Mouse (Mus musculus): ENCODE results near the gene Npas2. TPM values are rescaled to one million over a fixed set of nuclear protein-coding genes. Genes with fewer than 3 reads are reported as not detected.
A peak's percentile ranks its signal among the peaks of the same experiment; 100 is the strongest.

Gene Npas2
- total RNA-seq, 2 experiments from 2014 or later: 11.0 to 15.0 TPM

DNA sequence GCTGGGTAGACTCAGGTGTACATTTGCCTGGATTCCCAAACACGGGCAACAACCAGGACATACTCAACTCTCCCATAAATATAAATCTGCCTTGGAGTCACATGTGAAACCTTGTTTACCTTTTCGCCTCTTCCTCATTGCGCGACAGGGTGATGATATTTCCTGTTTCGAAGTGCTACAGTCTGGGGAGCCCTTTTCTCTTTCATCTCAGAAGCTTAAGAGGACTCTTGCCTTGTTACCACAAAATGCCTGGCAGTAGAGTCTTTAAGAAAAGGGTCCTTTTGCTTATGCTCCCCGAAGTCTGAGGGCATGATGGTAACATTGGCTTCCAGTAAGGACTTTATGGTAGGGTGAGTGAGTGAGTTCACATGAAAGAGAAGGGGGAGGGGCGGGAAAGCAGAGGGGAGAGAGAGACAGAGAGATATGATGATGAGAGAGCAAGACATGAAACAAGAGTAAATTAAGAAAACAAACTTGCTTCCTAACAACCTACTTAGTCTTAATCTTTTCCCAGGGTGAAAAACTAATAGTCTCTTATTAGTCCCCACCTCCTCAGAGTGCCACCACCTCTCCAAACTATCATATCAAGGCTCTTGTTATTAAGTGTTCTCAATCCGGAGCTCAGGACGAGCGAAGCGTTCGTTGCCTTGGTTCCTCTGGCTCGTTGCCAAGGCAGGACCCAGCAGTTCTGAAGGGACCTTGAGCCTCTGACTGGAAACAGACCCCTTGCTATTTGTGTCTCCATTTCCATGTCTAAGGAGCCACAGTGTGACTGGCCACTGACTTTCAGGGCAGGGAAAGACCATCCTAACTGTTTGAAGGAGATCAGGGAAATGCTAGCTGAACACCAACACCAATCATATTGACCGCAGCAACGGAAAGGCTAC is 87.7 kb downstream of the Npas2 start:
- intact Hi-C loops (cut with DNase I): loop anchor here (5.0 kb wide), 1 partner anchor 69 kb away; no protein-coding TSS in a partner anchor
- peak; percentile 69 to 80 for DNase-seq

DNA sequence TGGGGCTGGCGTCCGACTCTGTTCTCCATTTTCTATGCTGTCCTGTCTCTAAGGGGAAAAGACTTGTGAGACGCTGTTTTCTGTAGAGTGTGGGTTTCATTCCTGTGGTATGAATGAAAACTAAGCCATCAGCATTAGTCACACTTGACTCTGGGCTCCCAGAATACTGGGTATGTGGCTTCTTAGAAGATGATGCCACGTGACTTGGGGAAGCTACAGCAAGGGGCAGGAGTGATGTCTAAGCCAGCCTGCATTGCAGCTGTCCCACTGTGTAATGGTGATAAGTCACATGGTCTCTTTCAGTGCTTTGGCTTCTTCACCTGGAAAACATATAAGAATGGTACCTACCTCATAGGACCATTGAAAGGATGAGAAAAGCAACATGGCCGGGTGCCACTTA is 88.4 kb downstream of the Npas2 start:
- no peak for DNase-seq
- intact Hi-C loops (cut with DNase I): loop anchor here (5.0 kb wide), 1 partner anchor 70 kb away; no protein-coding TSS in a partner anchor

DNA sequence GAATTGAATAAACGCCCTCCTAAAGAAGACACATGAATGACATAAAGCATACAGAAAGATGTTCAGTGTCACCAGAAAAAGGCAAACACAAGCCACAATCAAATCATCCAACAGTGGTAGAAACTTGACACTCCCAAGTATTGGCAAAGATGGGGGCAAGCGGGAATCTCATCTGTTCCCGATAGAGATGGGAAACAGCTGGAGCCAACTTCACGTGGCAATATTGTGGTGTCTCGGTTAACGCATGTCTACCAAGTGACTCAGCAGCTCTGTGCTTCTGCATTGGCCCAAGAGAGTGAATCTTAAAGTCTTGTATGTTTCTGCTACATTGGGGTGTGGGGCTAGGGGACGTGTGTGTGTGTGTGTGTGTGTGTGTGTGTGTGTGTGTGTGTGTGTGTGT is 89.8 kb downstream of the Npas2 start:
- intact Hi-C loops (cut with DNase I): loop anchor here (5.0 kb wide), 1 partner anchor 71 kb away; no protein-coding TSS in a partner anchor
- no peak for DNase-seq

DNA sequence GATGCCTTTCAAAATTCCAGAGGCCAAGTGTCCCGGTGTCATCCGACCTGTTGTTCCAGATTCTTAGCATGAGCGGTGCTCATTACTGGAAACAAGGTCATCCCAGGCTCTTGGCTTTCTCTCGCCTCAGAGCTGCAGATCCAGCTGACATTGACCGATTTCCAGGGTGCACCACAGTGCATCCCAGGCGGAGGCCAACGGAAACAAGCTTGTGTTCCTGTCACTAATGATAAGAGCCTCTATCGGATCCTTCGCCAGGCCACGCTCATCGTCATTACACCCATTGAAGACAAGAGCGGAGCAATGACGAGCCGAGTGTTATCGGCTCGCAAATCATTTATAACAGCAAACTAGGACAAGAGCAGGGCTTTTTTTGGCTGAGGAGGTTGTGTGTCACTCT is 91.3 kb downstream of the Npas2 start:
- intact Hi-C loops (cut with DNase I): loop anchor here (5.0 kb wide), 2 partner anchors 43 to 72 kb away; no protein-coding TSS in a partner anchor
- DNase-seq: peak; percentile 69 to 78

DNA sequence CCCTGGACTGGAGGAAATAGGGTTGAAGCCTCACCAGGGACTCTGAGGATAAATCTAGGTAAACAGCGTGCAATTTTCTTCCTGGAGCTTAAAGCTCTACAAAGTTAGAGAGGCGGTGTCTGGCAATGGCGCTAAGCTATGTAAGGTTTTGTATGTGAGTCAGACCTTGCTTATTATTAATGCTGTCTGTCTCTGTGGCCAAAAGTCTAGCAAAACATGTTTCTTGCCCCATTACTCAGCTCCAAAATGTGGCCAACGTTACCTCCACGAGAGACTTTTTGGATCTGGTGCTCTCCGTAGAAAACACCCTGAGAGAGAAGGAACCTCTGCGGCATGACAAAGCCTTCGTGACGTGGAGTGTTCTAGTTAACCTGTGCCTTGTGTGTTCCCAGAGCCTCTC is 93.5 kb downstream of the Npas2 start:
- no peak for DNase-seq
- intact Hi-C loops (cut with DNase I): loop anchor here (5.0 kb wide), 1 partner anchor 40 kb away; no protein-coding TSS in a partner anchor

DNA sequence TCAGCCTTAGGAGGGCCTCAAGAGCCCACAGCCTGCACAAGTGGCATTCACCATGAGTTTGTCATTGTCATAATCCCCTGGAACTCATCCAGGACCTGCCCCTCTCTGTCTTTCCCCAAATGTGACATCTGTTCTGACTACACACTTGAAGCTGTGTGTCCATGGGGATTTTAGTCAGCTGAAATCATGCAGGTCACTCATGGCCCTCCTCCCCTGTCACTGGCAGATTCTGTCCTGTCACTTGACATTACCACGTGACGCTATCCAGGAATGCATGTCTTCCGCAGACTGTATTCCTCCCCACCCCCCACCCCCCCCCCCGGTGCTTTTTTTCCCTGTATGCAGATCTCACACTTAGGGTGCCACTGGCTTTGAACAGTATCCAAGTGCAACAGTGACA is 94.3 kb downstream of the Npas2 start:
- peak; percentile 64 to 66 for DNase-seq
- intact Hi-C loops (cut with DNase I): loop anchor here (5.0 kb wide), 1 partner anchor 39 kb away; no protein-coding TSS in a partner anchor

DNA sequence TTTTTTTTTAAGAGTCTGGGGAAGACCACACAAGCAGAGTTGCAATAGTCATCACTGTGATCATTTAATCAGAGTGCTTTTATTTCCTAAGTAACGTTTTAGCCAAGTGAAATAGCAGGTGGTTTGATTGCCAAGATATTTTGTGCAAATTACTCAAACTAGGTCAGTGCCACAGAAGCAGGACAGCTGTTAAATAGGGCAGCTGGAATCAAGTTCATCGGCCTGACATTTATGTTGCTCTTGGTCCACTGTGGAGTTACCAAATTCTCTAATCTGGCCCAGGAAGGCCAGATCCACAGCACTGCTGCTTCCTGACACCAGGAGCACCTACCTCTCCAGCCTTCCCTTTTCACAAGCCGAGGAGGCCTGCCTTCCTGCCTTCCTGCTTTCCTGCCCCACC is 94.9 kb downstream of the Npas2 start:
- intact Hi-C loops (cut with DNase I): loop anchor here (5.0 kb wide), 1 partner anchor 39 kb away; no protein-coding TSS in a partner anchor
- DNase-seq: no peak

DNA sequence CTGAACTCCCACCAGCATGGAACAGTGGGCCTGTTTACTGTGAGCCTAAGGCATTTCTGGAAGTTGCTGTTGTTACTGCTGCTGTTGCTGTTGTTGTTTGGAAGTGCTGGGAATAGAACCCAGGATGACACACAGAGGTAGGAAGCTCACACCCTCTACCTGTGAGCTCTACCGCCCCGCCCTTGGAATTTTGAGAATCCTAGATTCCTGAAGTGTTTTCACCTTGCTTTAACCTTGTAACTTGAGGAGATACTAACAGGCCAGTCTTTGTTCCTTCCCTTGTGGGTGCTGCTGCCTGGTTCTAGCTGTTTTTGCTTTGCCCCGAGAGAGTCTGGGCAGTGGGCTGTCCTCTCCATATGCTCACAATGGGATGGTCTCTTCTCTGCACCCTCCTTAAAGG is 98.5 kb downstream of the Npas2 start:
- no peak for DNase-seq
- intact Hi-C loops (cut with DNase I): no loop called here

DNA sequence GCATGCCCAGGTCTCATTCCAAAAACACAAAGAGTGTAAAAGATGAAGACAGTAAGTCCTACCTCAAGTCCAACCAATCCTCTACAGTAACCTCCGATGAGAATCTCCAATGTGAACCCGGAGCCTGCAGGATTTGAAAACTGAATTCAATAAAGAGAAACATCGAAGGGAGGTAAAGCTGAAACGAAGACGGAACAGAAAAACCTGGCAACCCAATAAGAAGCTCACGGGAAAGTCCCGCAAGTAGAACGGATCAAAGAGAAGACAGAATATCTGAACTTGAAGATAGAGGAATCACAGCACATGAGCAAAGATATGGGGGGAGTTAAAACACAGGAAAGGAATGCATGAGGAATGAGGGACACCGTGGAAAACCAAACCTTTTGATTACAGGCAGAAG is 104.8 kb downstream of the Npas2 start:
- intact Hi-C loops (cut with DNase I): no loop called here
- DNase-seq: no peak

DNA sequence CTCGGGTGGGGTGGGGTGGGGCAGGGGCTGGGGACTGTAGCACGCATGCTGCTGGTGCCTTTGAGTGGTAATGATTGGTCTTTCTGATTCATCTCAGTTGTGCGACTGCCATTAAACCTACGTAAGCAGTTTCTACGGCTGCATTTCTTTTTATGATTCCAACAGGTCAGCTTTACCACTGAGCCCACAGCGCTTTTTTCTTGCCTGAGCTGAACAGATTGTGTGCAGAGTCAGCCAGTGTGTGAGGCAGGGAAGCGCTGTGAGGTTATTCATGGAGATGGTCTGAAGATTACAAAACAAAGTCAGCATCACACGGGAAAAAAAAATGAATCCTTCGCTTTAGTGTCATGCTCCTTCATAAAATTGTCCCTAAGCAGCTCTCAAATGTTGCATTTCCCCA is 106.7 kb downstream of the Npas2 start:
- intact Hi-C loops (cut with DNase I): no loop called here
- DNase-seq: no peak

DNA sequence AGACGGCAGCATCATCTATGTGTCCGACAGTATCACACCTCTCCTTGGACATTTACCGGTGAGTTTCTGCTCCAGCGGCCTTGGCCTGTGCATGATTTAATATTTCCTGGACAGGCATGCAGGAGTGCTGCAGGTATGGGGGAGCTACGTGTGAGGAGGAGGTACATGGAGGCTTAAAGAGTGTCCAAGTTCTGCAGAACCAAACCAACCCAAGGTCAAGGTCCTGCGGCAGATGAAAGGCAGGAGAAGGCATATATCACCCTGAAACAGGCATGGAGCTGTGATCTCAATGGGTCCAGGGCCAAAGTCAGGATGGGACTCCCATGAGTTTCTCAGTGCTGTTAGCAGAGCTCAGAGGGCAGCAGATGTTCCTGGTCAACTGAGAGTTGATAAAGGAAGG is 107.1 kb downstream of the Npas2 start:
- DNase-seq: no peak
- intact Hi-C loops (cut with DNase I): no loop called here

DNA sequence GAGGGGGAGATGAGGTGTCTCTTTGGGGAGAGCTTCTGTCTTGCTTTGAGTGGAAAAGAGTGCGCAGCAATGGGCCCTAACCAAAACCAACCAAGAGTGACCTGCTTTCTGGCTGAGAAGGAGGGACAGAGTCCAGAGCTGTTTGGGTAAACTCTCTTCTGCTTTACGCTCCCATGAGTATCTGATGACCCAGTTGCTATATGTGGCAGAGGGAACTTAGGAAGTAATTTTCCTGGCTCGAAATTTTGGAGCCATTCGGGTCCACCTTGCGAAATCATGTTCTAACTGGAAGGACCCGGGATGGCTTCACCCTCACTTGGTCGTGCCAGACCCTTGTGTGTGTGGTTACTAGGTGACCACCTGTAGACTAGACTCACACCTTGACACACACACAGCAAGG is 108.7 kb downstream of the Npas2 start:
- no peak for DNase-seq
- intact Hi-C loops (cut with DNase I): no loop called here

DNA sequence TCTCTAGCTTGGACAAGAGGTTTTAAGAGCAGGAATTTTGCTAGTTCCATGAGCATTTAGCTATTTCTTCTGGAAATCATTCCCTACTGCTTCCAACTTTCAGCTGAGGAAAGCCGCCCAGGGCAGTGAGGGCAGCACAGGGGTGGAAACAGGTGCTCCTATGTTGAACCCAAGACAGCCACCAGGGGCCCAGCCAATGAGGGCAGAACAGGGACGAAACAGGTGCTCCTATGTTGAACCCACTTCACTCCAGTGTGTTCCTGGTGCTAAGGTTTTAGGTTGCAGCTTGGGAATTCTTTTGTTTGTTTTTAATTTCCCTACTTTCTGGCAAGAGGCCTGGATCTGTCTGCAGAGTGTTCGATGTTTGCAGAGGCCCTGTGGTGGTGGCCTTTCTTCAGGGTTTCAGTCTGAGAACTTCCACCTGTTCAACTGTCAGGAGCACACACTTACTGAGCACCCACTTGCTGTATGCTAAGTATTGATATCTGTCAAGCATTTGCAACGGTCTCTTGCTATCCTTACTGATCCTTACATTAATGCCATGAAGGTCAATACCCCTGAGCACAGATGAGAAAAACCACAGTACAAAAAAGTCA is 109.6 kb downstream of the Npas2 start:
- no peak for DNase-seq
- intact Hi-C loops (cut with DNase I): no loop called here

DNA sequence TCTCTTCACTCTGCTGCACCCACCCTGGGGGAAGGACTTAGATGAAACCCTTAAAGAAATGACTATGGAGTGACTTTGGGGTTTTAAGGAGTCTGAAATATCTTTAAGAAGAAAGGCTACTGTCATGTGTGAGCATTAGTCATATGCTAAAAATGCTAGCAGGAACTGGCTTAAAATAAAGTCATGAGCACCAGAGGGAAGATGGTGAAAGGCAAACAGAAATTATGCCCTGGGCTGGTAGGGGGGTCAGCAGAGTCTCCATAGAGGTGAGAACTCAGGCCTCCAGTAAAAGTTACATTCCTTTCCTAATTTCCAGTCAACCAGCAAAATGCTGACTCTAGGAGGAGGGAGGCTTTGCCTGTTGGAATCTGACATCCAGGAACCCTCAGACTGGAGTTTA is 113.8 kb downstream of the Npas2 start:
- intact Hi-C loops (cut with DNase I): no loop called here
- no peak for DNase-seq

DNA sequence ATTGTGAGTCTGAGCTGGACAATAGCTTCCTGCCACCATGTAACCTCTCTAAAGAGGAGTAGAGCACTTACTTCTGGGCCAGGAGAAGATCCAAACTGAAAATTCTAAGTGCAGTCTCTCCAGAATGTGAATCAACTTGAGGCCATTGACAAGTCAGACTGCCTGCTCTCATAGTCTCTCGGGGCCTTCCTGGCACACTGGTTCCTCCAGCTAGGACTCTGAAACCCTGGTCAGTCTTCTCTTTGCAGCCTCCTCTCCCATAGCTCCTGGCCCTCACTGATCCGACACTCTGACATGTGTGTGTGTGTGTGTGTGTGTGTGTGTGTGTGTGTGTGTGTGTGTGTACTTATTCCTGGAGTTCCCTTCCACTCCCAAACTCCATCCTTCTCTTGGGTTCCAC is 114.4 kb downstream of the Npas2 start:
- DNase-seq: no peak
- intact Hi-C loops (cut with DNase I): no loop called here

DNA sequence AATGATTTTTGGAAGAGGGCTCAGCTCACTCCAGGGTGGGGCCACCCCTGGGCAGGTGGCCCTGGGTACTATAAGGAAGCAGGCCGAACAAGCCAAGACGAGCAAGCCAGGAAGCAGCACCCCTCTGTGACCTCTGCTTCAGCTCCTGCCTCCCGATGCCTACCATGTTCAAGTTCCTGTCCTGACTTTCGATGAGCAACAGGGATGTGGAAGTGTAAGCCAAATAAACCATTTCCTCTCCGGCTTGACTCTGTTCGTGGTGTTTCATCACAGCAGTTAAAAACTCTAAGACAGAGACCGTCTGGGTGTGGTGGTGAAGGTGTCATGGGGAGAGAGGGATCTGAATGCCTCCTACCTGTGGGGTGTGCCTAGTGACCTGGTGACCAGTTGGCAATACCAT is 116.0 kb downstream of the Npas2 start:
- intact Hi-C loops (cut with DNase I): no loop called here

DNA sequence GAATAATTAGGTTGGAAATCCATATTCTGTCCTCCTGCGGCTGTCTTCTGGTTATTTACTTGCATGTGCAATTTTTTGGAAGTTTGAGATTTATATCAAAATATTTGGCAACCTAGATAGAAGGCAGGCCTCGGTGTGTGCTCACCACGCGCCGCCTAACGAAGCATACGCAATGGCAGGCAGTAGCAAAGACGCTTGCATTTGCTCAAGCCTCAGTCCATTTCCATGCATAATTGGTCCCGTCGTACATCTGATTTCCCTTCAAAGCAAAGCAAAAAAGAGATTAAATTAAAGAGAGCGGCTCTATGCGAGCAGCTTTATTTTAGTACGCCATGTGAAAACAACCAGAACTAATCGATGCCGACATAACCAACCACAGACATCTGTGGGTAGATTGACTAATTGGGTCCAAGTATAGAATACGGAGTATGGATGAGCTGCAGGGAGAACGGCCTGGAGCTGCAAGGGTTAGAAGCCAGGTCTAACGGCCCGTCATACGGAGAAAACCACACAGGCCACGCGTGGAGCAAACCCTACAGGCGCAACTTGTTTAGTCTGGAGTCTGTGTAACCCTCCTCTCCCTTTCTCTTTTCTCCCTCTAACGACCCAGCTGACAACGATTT is 118.9 kb downstream of the Npas2 start:
- no peak for DNase-seq
- intact Hi-C loops (cut with DNase I): no loop called here

More for the DNA sequence above, 116.0 kb downstream of the Npas2 start:
- no peak for DNase-seq

DNA sequence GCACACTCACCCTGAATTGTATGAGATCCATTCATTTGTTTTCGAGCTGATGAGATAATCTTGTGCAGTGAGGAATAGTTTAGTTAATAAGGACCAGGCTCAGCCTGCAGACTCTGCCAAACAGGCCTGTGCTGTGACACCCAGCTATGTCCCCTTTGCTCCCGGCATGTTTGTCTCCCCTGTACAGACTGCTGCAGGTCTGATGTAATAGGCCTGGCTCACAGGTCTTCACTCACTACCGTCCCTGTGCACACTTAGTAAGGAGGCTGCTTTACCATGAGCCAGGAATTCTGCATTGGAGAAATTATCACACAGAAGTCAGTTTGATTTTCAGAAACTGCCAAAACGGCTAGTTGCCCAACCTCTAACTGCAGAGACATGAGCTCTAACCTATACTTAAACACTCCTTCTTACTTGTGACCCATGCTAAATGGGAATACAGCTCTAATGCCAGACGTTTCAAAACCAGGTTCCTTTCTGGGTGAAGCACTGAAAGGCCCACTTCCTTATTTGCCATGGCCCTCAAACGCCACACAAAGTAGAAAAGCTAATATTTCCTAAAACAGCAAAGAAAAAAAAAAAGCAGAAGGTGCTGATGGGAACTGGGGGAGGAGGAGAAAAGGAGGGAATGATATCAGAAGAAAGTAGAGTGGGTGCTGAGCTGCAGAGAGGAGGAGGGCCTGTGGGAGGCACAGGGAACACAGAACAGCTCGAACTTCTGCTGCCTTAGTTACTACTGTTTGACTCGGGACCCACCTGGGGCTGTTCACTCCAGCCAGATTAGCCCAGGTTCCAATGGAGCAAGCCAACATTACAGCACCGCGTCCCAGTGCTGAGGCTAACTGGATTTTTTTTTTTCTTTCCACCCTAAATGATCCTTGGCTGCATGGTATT is 120.1 kb downstream of the Npas2 start:
- no peak for DNase-seq
- intact Hi-C loops (cut with DNase I): no loop called here

DNA sequence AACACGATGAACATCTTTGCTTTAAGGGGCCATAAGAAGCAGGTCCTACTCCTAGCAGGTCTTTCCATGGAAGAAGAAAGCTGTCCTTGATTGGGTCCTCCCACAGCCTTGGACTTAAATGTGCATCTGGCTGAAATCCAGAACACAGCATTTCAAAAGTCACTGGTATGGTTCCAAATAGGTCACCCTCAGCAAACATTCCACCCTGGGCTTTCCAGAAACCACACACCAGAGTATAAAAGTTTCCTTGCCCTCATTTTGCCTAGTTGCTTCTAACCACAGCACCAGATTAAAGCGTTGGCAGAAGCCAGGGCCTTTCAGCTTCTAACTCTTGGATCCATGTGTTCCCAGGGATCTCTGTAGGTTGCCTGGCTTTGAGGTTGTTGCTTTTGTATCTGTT is 124.4 kb downstream of the Npas2 start:
- DNase-seq: peak; percentile 67 to 68

DNA sequence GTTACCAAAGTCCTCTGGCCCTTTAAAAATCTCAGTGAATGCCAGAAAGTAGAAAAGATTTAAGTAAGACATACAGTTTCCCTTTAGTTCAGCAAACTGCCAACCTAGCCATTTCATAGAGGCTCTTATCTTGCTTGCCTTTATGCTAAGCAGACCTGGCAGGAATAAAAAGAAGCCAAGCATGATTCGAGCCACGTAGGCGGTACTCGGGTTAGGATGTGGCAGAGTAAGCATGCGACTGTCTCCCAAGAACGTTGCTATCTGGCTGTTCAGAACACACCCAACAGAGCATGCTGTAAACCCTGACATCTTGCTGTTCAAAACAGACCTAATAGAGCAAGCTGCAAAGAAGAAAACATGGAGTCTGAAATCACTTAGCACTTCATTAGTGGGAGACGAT is 125.3 kb downstream of the Npas2 start:
- intact Hi-C loops (cut with DNase I): loop anchor here (5.0 kb wide), 1 partner anchor 112 kb away; no protein-coding TSS in a partner anchor
- DNase-seq: no peak

More for the DNA sequence above, 124.4 kb downstream of the Npas2 start:
- intact Hi-C loops (cut with DNase I): loop anchor here (5.0 kb wide), 1 partner anchor 111 kb away; no protein-coding TSS in a partner anchor

Data from heart, postnatal 10 days (tissue).